In genomic region chr15:102402210-102402609, GRCm38 (mm10) we compare ENCODE assay signal across 29 mouse cellular contexts. TPM values are rescaled to one million over a fixed set of nuclear protein-coding genes. Genes with fewer than 3 reads are reported as not detected.
DNase-seq lines count a peak whose midpoint lies in the region; ATAC-seq and TF ChIP-seq lines count a peak whose summit lies in the region.
"Had no signal": no experiment of that assay in that cellular context is flagged by ENCODE, and none has a peak within 500 bp of the region (broad histone marks: within the 10 kb centered on the region; RNA-seq: fewer than 3 reads in every experiment).

No protein-coding gene starts in this region.

- H3K27me3 ChIP-seq in liver, embryonic 12.5 days (replicated peaks), result no peaks in the 10 kb centered on the region
- H3K27me3 ChIP-seq in liver, postnatal 0 days (ENCODE audit: insufficient read depth, low read length), result no peaks in the 10 kb centered on the region
- H3K27me3 ChIP-seq in C2C12 (ENCODE audit: control insufficient read depth, insufficient read depth, insufficient read length) (no peaks in the 10 kb centered on the region), ES-Bruce4 (ENCODE audit: control insufficient read depth, insufficient read depth, low read length, poor library complexity, severe bottlenecking) (no peaks in the 10 kb centered on the region)
- no peaks in the 10 kb centered on the region for H3K27me3 ChIP-seq in stomach, postnatal 0 days (ENCODE audit: control insufficient read depth, insufficient read depth, low read length)
- peaks cover 3% of the 10 kb centered on the region; the same call in 1 of the 2 replicates for H3K27me3 ChIP-seq in midbrain, embryonic 11.5 days (ENCODE audit: control insufficient read depth, insufficient read depth, low read length)
- H3K27me3 ChIP-seq: embryonic facial prominence, embryonic 13.5 days; forebrain, embryonic 12.5 days; forebrain, embryonic 15.5 days; heart, embryonic 12.5 days; heart, embryonic 15.5 days had no signal

- peaks cover 3% of the 10 kb centered on the region; the same call in 1 of the 2 replicates for H3K36me3 ChIP-seq in liver, embryonic 12.5 days
- no peaks in the 10 kb centered on the region for H3K36me3 ChIP-seq in liver, postnatal 0 days (replicated peaks; ENCODE audit: insufficient read depth, low read length)
- H3K36me3 ChIP-seq in C2C12 (ENCODE audit: control insufficient read depth, insufficient read depth), result no peaks in the 10 kb centered on the region
- no peaks in the 10 kb centered on the region; the same call in 1 of the 2 replicates for H3K36me3 ChIP-seq in ES-Bruce4 (ENCODE audit: control insufficient read depth, insufficient read depth, low read length, poor library complexity, severe bottlenecking)
- H3K36me3 ChIP-seq in stomach, postnatal 0 days (ENCODE audit: control insufficient read depth, insufficient read depth, low read length), result no peaks in the 10 kb centered on the region
- H3K36me3 ChIP-seq in midbrain, embryonic 11.5 days (ENCODE audit: control insufficient read depth, insufficient read depth, low read length), result no peaks in the 10 kb centered on the region
- H3K36me3 ChIP-seq: embryonic facial prominence, embryonic 10.5 days; embryonic facial prominence, embryonic 13.5 days; forebrain, embryonic 12.5 days; forebrain, embryonic 15.5 days; heart, embryonic 12.5 days; heart, embryonic 15.5 days had no signal

- 98% methylated on average over 3 of the region's 3 CpGs for WGBS in liver, embryonic 12.5 days (ENCODE audit: insufficient replicate concordance)
- 92% methylated on average over 3 of the region's 3 CpGs for WGBS in liver, postnatal 0 days (ENCODE audit: insufficient replicate concordance)
- 97% methylated on average over 3 of the region's 3 CpGs for WGBS in stomach, postnatal 0 days
- WGBS in midbrain, embryonic 11.5 days, result 96% methylated on average over 3 of the region's 3 CpGs

- TF ChIP-seq CTCF in liver, postnatal 0 days (IDR thresholded peaks at IDR 0.05; ENCODE audit: low read depth), result no peak
- no peak for TF ChIP-seq CTCF in C2C12 (IDR thresholded peaks at IDR 0.05; ENCODE audit: control insufficient read depth, insufficient read depth, insufficient read length)
- no peak for TF ChIP-seq CTCF in ES-Bruce4 (IDR thresholded peaks at IDR 0.05; ENCODE audit: low read depth, low read length)
- TF ChIP-seq CTCF in stomach, postnatal 0 days (IDR thresholded peaks at IDR 0.05; ENCODE audit: low read depth), result no peak

- DNase-seq in liver, postnatal 0 days, result no peak
- DNase-seq in stomach, postnatal 0 days (ENCODE audit: low spot score), result no peak
- DNase-seq in midbrain, embryonic 11.5 days (ENCODE audit: low spot score, missing footprints), result no peak
- DNase-seq in left cerebral cortex, postnatal 14 days (ENCODE audit: low spot score in 2 of 2), result no peak
- DNase-seq: adrenal gland, adult 2 months; adrenal gland, postnatal 14 days; cerebellum, adult 11 months; cerebellum, adult 8-10 months; cerebellum, postnatal 10 days; cerebellum, postnatal 36 days; embryo, embryonic 11 days; gastrocnemius, postnatal 25 days; heart, adult 18-20 months; heart, postnatal 10 days; heart, postnatal 36 days had no signal

- 0 out of 2 replicates have a peak overlapping the region, but pooled peaks have one; percentile 89 for H3K27ac ChIP-seq in liver, embryonic 12.5 days
- H3K27ac ChIP-seq in liver, postnatal 0 days (ENCODE audit: low read depth), result no peak overlapping the region
- H3K27ac ChIP-seq in ES-Bruce4 (ENCODE audit: insufficient read depth, low read length), result peak overlapping the region; percentile 99
- H3K27ac ChIP-seq in stomach, postnatal 0 days (replicated peaks), result 0 out of 2 replicates have a peak overlapping the region, but pooled peaks have one; percentile 14
- H3K27ac ChIP-seq in midbrain, embryonic 11.5 days (ENCODE audit: low read depth, low read length), result no peak overlapping the region
- H3K27ac ChIP-seq: embryonic facial prominence, embryonic 13.5 days; forebrain, embryonic 12.5 days; forebrain, embryonic 15.5 days; heart, embryonic 15.5 days; hindbrain, embryonic 14.5 days had no signal

- H3K9me3 ChIP-seq in liver, embryonic 12.5 days (replicated peaks), result no peaks in the 10 kb centered on the region
- H3K9me3 ChIP-seq in liver, postnatal 0 days (ENCODE audit: low read length), result no peaks in the 10 kb centered on the region
- no peaks in the 10 kb centered on the region for H3K9me3 ChIP-seq in ES-Bruce4 (replicated peaks; ENCODE audit: control insufficient read depth, insufficient read depth, low read length, poor library complexity, severe bottlenecking)
- no peaks in the 10 kb centered on the region for H3K9me3 ChIP-seq in stomach, postnatal 0 days (ENCODE audit: control insufficient read depth, low read length)
- no peaks in the 10 kb centered on the region for H3K9me3 ChIP-seq in midbrain, embryonic 11.5 days (ENCODE audit: control insufficient read depth, low read length)
- H3K9me3 ChIP-seq: embryonic facial prominence, embryonic 10.5 days; embryonic facial prominence, embryonic 13.5 days; forebrain, embryonic 12.5 days; forebrain, embryonic 15.5 days; heart, embryonic 12.5 days; heart, embryonic 15.5 days had no signal

- no peak for ATAC-seq in liver, embryonic 12.5 days
- no peak for ATAC-seq in liver, postnatal 0 days
- ATAC-seq in stomach, postnatal 0 days (ENCODE audit: low FRiP score, low TSS enrichment), result no peak
- no peak for ATAC-seq in midbrain, embryonic 11.5 days (ENCODE audit: low FRiP score)
- ATAC-seq: forebrain, embryonic 15.5 days; intestine, postnatal 0 days had no signal

- no peak overlapping the region for H3K4me3 ChIP-seq in liver, embryonic 12.5 days
- no peak overlapping the region for H3K4me3 ChIP-seq in liver, postnatal 0 days (ENCODE audit: low read depth, low read length)
- H3K4me3 ChIP-seq in C2C12 (ENCODE audit: insufficient read depth, poor library complexity, severe bottlenecking) (no peak overlapping the region), ES-Bruce4 (ENCODE audit: low read depth, low read length) (no peak overlapping the region)
- H3K4me3 ChIP-seq in stomach, postnatal 0 days (ENCODE audit: low read depth, low read length), result no peak overlapping the region
- no peak overlapping the region for H3K4me3 ChIP-seq in midbrain, embryonic 11.5 days (ENCODE audit: low read depth, low read length)
- H3K4me3 ChIP-seq: embryonic facial prominence, embryonic 10.5 days; embryonic facial prominence, embryonic 13.5 days; erythroblast, embryonic 14.5 days; forebrain, embryonic 12.5 days; forebrain, embryonic 15.5 days; heart, embryonic 12.5 days; heart, embryonic 15.5 days had no signal

- intact Hi-C loops in left cerebral cortex, postnatal 14 days (cut with DNase I), result no loop called here

- no peak overlapping the region for H3K4me2 ChIP-seq in liver, embryonic 12.5 days
- H3K4me2 ChIP-seq in liver, postnatal 0 days (ENCODE audit: low read depth, low read length), result no peak overlapping the region
- no peak overlapping the region for H3K4me2 ChIP-seq in stomach, postnatal 0 days (replicated peaks; ENCODE audit: low read depth)
- H3K4me2 ChIP-seq in midbrain, embryonic 11.5 days, result no peak overlapping the region
- H3K4me2 ChIP-seq: embryonic facial prominence, embryonic 13.5 days; forebrain, embryonic 12.5 days; forebrain, embryonic 15.5 days; heart, embryonic 12.5 days; heart, embryonic 15.5 days; hindbrain, embryonic 14.5 days had no signal

- no peak overlapping the region for H3K9ac ChIP-seq in liver, embryonic 12.5 days
- no peak overlapping the region for H3K9ac ChIP-seq in liver, postnatal 0 days (replicated peaks)
- H3K9ac ChIP-seq in ES-Bruce4 (ENCODE audit: low read depth, poor library complexity, severe bottlenecking), result no peak overlapping the region
- no peak overlapping the region for H3K9ac ChIP-seq in stomach, postnatal 0 days (ENCODE audit: low read length)
- H3K9ac ChIP-seq in midbrain, embryonic 11.5 days (ENCODE audit: low read length), result no peak overlapping the region
- H3K9ac ChIP-seq: embryonic facial prominence, embryonic 13.5 days; forebrain, embryonic 12.5 days; forebrain, embryonic 15.5 days; heart, embryonic 12.5 days; heart, embryonic 15.5 days; hindbrain, embryonic 14.5 days had no signal

- TF ChIP-seq EP300 in liver, postnatal 0 days (IDR thresholded peaks at IDR 0.05; ENCODE audit: low read depth), result no peak
- TF ChIP-seq EP300 in ES-Bruce4 (IDR thresholded peaks at IDR 0.05; ENCODE audit: insufficient read depth, low read depth, low read length), result no peak
- no peak for TF ChIP-seq EP300 in stomach, postnatal 0 days (optimal IDR thresholded peaks at IDR 0.05)

- H3K4me1 ChIP-seq in liver, embryonic 12.5 days, result peaks cover 56% of the 10 kb centered on the region
- H3K4me1 ChIP-seq in liver, postnatal 0 days (ENCODE audit: insufficient read depth), result peaks cover 27% of the 10 kb centered on the region
- peaks cover 2% of the 10 kb centered on the region for H3K4me1 ChIP-seq in ES-Bruce4 (ENCODE audit: control insufficient read depth, insufficient read depth, low read length)
- no peaks in the 10 kb centered on the region for H3K4me1 ChIP-seq in stomach, postnatal 0 days (replicated peaks; ENCODE audit: control insufficient read depth, insufficient read depth)
- H3K4me1 ChIP-seq in midbrain, embryonic 11.5 days (ENCODE audit: control insufficient read depth, insufficient read depth, low read length), result peaks cover 18% of the 10 kb centered on the region

- peaks cover 4% of the 10 kb centered on the region for H3K79me2 ChIP-seq in C2C12 (ENCODE audit: control insufficient read depth, insufficient read depth)

- H3K79me3 ChIP-seq in C2C12 (ENCODE audit: low read depth), result peaks cover 5% of the 10 kb centered on the region

- TF ChIP-seq POLR2A in ES-Bruce4 (IDR thresholded peaks at IDR 0.05; ENCODE audit: insufficient read depth, low read length), result no peak

- H3ac ChIP-seq in C2C12 (ENCODE audit: control insufficient read depth, insufficient read length, low read depth), result no peak overlapping the region

RNA-seq across cellular contexts. Expression of gene Sp1, which starts 3.7 kb away (rescaled TPM):
- polyA plus RNA-seq in liver, embryonic 12.5 days (2016; fragmentation: Nextera tagmentation; extraction: Ambion mirVana), result 5.1 and 5.6 TPM in 2 replicates
- polyA plus RNA-seq in liver, postnatal 0 days (2015; fragmentation: Nextera tagmentation; extraction: Ambion mirVana), result 2.8 and 2.9 TPM in 2 replicates
- polyA plus RNA-seq in C2C12 (2012; fragmentation: generic; extraction: Trizol), result 13.4 TPM
- polyA plus RNA-seq in ES-Bruce4 (2011; ENCODE audit: insufficient read depth, insufficient read length, low read depth, missing spikeins), result 103 and 106 TPM in 2 replicates
- 4.4 and 4.7 TPM in 2 replicates for polyA plus RNA-seq in stomach, postnatal 0 days (2015; fragmentation: Nextera tagmentation; extraction: Ambion mirVana)
- polyA plus RNA-seq in midbrain, embryonic 11.5 days (2014; fragmentation: Nextera tagmentation; extraction: Ambion mirVana), result 11.2 and 11.7 TPM in 2 replicates
- 10 to 100 TPM; 23.2 to 24.5 TPM for total RNA-seq in left cerebral cortex, postnatal 14 days (2021)

RNA-seq across cellular contexts. Expression of gene Sp7, which starts 35.2 kb away (rescaled TPM):
- polyA plus RNA-seq in liver, embryonic 12.5 days (2016; fragmentation: Nextera tagmentation; extraction: Ambion mirVana), result 0.37 and 0.63 TPM in 2 replicates
- not detected in 2 replicates for polyA plus RNA-seq in liver, postnatal 0 days (2015; fragmentation: Nextera tagmentation; extraction: Ambion mirVana)
- polyA plus RNA-seq in C2C12 (2012; fragmentation: generic; extraction: Trizol) (10.8 TPM), ES-Bruce4 (2011; ENCODE audit: insufficient read depth, insufficient read length, low read depth, missing spikeins) (not detected in 2 replicates)
- 0.40 and 0.41 TPM in 2 replicates for polyA plus RNA-seq in stomach, postnatal 0 days (2015; fragmentation: Nextera tagmentation; extraction: Ambion mirVana)
- polyA plus RNA-seq in midbrain, embryonic 11.5 days (2014; fragmentation: Nextera tagmentation; extraction: Ambion mirVana), result 0.51 and 0.90 TPM in 2 replicates
- under 1 TPM; 0.26 to 0.53 TPM for total RNA-seq in left cerebral cortex, postnatal 14 days (2021)
- total RNA-seq: adrenal gland, postnatal 14 days; gastrocnemius, adult 8-10 months; gastrocnemius, postnatal 25 days; heart, adult 18-20 months; heart, postnatal 10 days; heart, postnatal 36 days; MEL had no signal
- polyA plus RNA-seq: erythroblast, embryonic 14.5 days had no signal

RNA-seq across cellular contexts. Expression of gene Amhr2, which starts 43.0 kb away (rescaled TPM):
- polyA plus RNA-seq in liver, embryonic 12.5 days (2016; fragmentation: Nextera tagmentation; extraction: Ambion mirVana), result 0.12 and 0.31 TPM in 2 replicates
- polyA plus RNA-seq in liver, postnatal 0 days (2015; fragmentation: Nextera tagmentation; extraction: Ambion mirVana), result 0.36 and 0.60 TPM in 2 replicates
- polyA plus RNA-seq in C2C12 (2012; fragmentation: generic; extraction: Trizol) (0.07 TPM), ES-Bruce4 (2011; ENCODE audit: insufficient read depth, insufficient read length, low read depth, missing spikeins) (1.8 and 2.8 TPM in 2 replicates)
- 0.42 and 0.80 TPM in 2 replicates for polyA plus RNA-seq in stomach, postnatal 0 days (2015; fragmentation: Nextera tagmentation; extraction: Ambion mirVana)
- 0.37 TPM in 1 of 2 replicates, not detected in the other for polyA plus RNA-seq in midbrain, embryonic 11.5 days (2014; fragmentation: Nextera tagmentation; extraction: Ambion mirVana)
- under 1 TPM; 0.51 to 0.75 TPM for total RNA-seq in left cerebral cortex, postnatal 14 days (2021)
- polyA plus RNA-seq: embryonic facial prominence, embryonic 13.5 days had no signal

RNA-seq across cellular contexts. Expression of gene Aaas, which starts 51.6 kb away (rescaled TPM):
- polyA plus RNA-seq in liver, embryonic 12.5 days (2016; fragmentation: Nextera tagmentation; extraction: Ambion mirVana), result 69.7 and 74.7 TPM in 2 replicates
- 15.6 and 18.8 TPM in 2 replicates for polyA plus RNA-seq in liver, postnatal 0 days (2015; fragmentation: Nextera tagmentation; extraction: Ambion mirVana)
- polyA plus RNA-seq in C2C12 (2012; fragmentation: generic; extraction: Trizol) (217 TPM), ES-Bruce4 (2011; ENCODE audit: insufficient read depth, insufficient read length, low read depth, missing spikeins) (196 and 252 TPM in 2 replicates)
- 21.1 and 21.7 TPM in 2 replicates for polyA plus RNA-seq in stomach, postnatal 0 days (2015; fragmentation: Nextera tagmentation; extraction: Ambion mirVana)
- polyA plus RNA-seq in midbrain, embryonic 11.5 days (2014; fragmentation: Nextera tagmentation; extraction: Ambion mirVana), result 76.5 and 82.5 TPM in 2 replicates
- total RNA-seq in left cerebral cortex, postnatal 14 days (2021), result 10 to 100 TPM; 17.5 to 18.8 TPM

RNA-seq across cellular contexts. Expression of gene Prr13, which starts 56.6 kb away (rescaled TPM):
- 119 and 126 TPM in 2 replicates for polyA plus RNA-seq in liver, embryonic 12.5 days (2016; fragmentation: Nextera tagmentation; extraction: Ambion mirVana)
- 76.0 and 77.2 TPM in 2 replicates for polyA plus RNA-seq in liver, postnatal 0 days (2015; fragmentation: Nextera tagmentation; extraction: Ambion mirVana)
- polyA plus RNA-seq in C2C12 (2012; fragmentation: generic; extraction: Trizol) (113 TPM), ES-Bruce4 (2011; ENCODE audit: insufficient read depth, insufficient read length, low read depth, missing spikeins) (49.7 and 55.4 TPM in 2 replicates)
- 339 and 365 TPM in 2 replicates for polyA plus RNA-seq in stomach, postnatal 0 days (2015; fragmentation: Nextera tagmentation; extraction: Ambion mirVana)
- polyA plus RNA-seq in midbrain, embryonic 11.5 days (2014; fragmentation: Nextera tagmentation; extraction: Ambion mirVana), result 92.7 and 110 TPM in 2 replicates
- total RNA-seq in left cerebral cortex, postnatal 14 days (2021), result 10 to 100 TPM; 22.3 to 24.8 TPM

Comparison
In these comparisons a context has a peak if more than half of its experiments do, and no peak if none do; other contexts are left out.
1. H3K27ac ChIP-seq: peak in liver, embryonic 12.5 days (single experiment), ES-Bruce4 (single experiment) and stomach, postnatal 0 days (single experiment); none in liver, postnatal 0 days (single experiment) and midbrain, embryonic 11.5 days (single experiment).